Mouse (Mus musculus) MEL (cell line): Measurements from ENCODE around the gene Csmd2.

Experiments used
- CTCF ChIP-seq, 3 experiments: IDR thresholded peaks in 2 of 3; conservative IDR thresholded peaks in 1 of 3; 2 replicates each; pipeline ENCODE4 v1.5.1; 2011 to 2012; ENCODE audit warnings: low read length in 3 of 3, low read depth in 2 of 3, mild to moderate bottlenecking in 2 of 3, improper control_type of control experiment in 1 of 3, inconsistent platforms in 1 of 3, mixed read lengths in 1 of 3, moderate library complexity in 1 of 3; ENCODE audit not compliant: control insufficient read depth in 1 of 3, insufficient read depth in 1 of 3, poor library complexity in 1 of 3, severe bottlenecking in 1 of 3
- EP300 ChIP-seq, 2 experiments: IDR thresholded peaks; 2 replicates each; pipeline ENCODE4 v1.6.1; 2011; ENCODE audit warnings: improper control_type of control experiment in 2 of 2, low read length in 2 of 2, low read depth in 1 of 2, mild to moderate bottlenecking in 1 of 2
- GABPA ChIP-seq: IDR thresholded peaks from 2 replicates; pipeline ENCODE4 v1.6.1; 2012; ENCODE audit warnings: low read depth, mild to moderate bottlenecking, inconsistent platforms, low read length, improper control_type of control experiment, moderate library complexity
- MAX ChIP-seq: IDR thresholded peaks from 2 replicates; pipeline ENCODE4 v1.6.1; 2011; ENCODE audit warnings: low read length, improper control_type of control experiment
- MYC ChIP-seq: IDR thresholded peaks from 2 replicates; pipeline ENCODE4 v1.6.1; 2011; ENCODE audit warnings: low read depth, mild to moderate bottlenecking, low read length, improper control_type of control experiment, moderate library complexity
- POLR2A ChIP-seq, 2 experiments: IDR thresholded peaks; 2 replicates each; pipeline ENCODE4 v1.6.1; 2011 to 2012; ENCODE audit warnings: low read length in 2 of 2, mild to moderate bottlenecking in 2 of 2, control low read depth in 1 of 2, improper control_type of control experiment in 1 of 2, low read depth in 1 of 2, moderate library complexity in 1 of 2; ENCODE audit not compliant: control insufficient read depth in 1 of 2, insufficient read depth in 1 of 2, poor library complexity in 1 of 2
- TBP ChIP-seq: IDR thresholded peaks from 2 replicates; pipeline ENCODE4 v1.8.0; 2011; ENCODE audit warnings: low read depth, low read length, improper control_type of control experiment
- USF1 ChIP-seq: IDR thresholded peaks from 2 replicates; pipeline ENCODE4 v1.6.1; 2014; ENCODE audit warnings: low read depth, mild to moderate bottlenecking, inconsistent platforms, low read length, improper control_type of control experiment, moderate library complexity
- USF2 ChIP-seq, 2 experiments: IDR thresholded peaks; 2 replicates each; pipeline ENCODE4 v1.6.1; 2011 to 2012; ENCODE audit warnings: improper control_type of control experiment in 2 of 2, low read length in 2 of 2, borderline replicate concordance in 1 of 2, inconsistent platforms in 1 of 2, low read depth in 1 of 2, mild to moderate bottlenecking in 1 of 2; ENCODE audit not compliant: insufficient read depth in 1 of 2
- ZC3H11A ChIP-seq: IDR thresholded peaks from 2 replicates; pipeline ENCODE4 v1.6.1; 2012; ENCODE audit warnings: low read depth, mild to moderate bottlenecking, inconsistent platforms, low read length, improper control_type of control experiment
- ZKSCAN1 ChIP-seq: IDR thresholded peaks from 2 replicates; pipeline ENCODE4 v1.6.1; 2012; ENCODE audit warnings: low read depth, mild to moderate bottlenecking, inconsistent platforms, low read length, improper control_type of control experiment, moderate library complexity
- ZMIZ1 ChIP-seq: IDR thresholded peaks from 2 replicates; pipeline ENCODE4 v1.6.1; 2012; ENCODE audit warnings: low read depth, mild to moderate bottlenecking, inconsistent platforms, low read length, improper control_type of control experiment, moderate library complexity

DNA sequence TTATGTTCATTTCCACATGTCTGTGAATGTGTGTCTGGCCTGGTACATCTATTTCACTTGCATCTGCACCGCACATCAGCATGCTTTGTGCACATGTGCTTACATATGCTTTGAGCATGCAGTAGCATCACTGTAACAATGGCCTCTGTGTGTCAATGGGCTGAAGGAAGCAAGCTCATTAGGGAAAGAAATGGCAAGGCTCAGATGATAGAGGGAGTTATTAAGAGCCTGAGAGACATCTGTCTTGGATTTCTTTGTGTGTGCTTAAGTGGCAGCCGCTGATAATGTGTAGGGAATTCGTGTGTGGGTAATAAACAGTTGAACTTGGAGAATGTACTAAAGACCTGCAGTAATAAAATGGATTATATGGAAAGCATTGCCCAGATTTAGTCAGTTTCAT is 413.9 kb downstream of the Csmd2 start:
- TF ChIP-seq CTCF (IDR thresholded peaks at IDR 0.05 in 2 of 3, conservative IDR thresholded peaks at IDR 0.05 in 1 of 3; ENCODE audit: control insufficient read depth in 1 of 3, insufficient read depth in 1 of 3, low read depth in 2 of 3, low read length in 3 of 3, poor library complexity in 1 of 3, severe bottlenecking in 1 of 3) (no peak), MAX (no peak), GABPA (no peak), EP300 (IDR thresholded peaks at IDR 0.05; ENCODE audit: low read depth in 1 of 2, low read length in 2 of 2) (no peak), USF1 (no peak), ZC3H11A (no peak), POLR2A (IDR thresholded peaks at IDR 0.05; ENCODE audit: control insufficient read depth in 1 of 2, insufficient read depth in 1 of 2, low read depth in 1 of 2, low read length in 2 of 2, poor library complexity in 1 of 2) (no peak), ZMIZ1 (no peak), TBP (no peak), USF2 (IDR thresholded peaks at IDR 0.05; ENCODE audit: borderline replicate concordance in 1 of 2, insufficient read depth in 1 of 2, low read depth in 1 of 2, low read length in 2 of 2) (no peak), ZKSCAN1 (no peak), MYC (no peak)
